Comparison of ENCODE assay signal across 8 mouse cellular contexts in genomic region chr1:24099926-24100869, GRCm38 (mm10). TPM values are rescaled to one million over a fixed set of nuclear protein-coding genes. Genes with fewer than 3 reads are reported as not detected.
DNase-seq lines count a peak whose midpoint lies in the region; ATAC-seq and TF ChIP-seq lines count a peak whose summit lies in the region.

TSS of gene Fam135a (minus strand) at chr1:24100341.

- H3K4me2 ChIP-seq in forebrain, postnatal 0 days (ENCODE audit: low read depth) = peak within 1 kb of the TSS; percentile 79
- H3K4me2 ChIP-seq in neural tube, embryonic 15.5 days = peak within 1 kb of the TSS; percentile 63

- WGBS in forebrain, postnatal 0 days = 3% methylated on average over 88 of the region's 88 CpGs
- WGBS in neural tube, embryonic 15.5 days = under 1% methylated on average over 68 of the region's 88 CpGs

- H3K27ac ChIP-seq in ES-Bruce4 (ENCODE audit: insufficient read depth, low read length) = no peak within 1 kb of the TSS
- peak within 1 kb of the TSS; percentile 82 for H3K27ac ChIP-seq in forebrain, postnatal 0 days (ENCODE audit: low read depth, low read length)
- H3K27ac ChIP-seq in neural tube, embryonic 15.5 days (replicated peaks) = peak within 1 kb of the TSS; percentile 87

- H3K9me3 ChIP-seq in ES-Bruce4 (replicated peaks; ENCODE audit: control insufficient read depth, insufficient read depth, low read length, poor library complexity, severe bottlenecking) = no peaks in the 10 kb centered on the region
- H3K9me3 ChIP-seq in forebrain, postnatal 0 days (ENCODE audit: low read length) = no peaks in the 10 kb centered on the region
- H3K9me3 ChIP-seq in neural tube, embryonic 15.5 days (replicated peaks) = no peaks in the 10 kb centered on the region

- H3K27me3 ChIP-seq in ES-Bruce4 (ENCODE audit: control insufficient read depth, insufficient read depth, low read length, poor library complexity, severe bottlenecking) = 0 out of 2 replicates have a peak, but pooled peaks cover 1% of the 10 kb centered on the region
- H3K27me3 ChIP-seq in forebrain, postnatal 0 days (ENCODE audit: insufficient read depth, low read length) = no peaks in the 10 kb centered on the region
- H3K27me3 ChIP-seq in neural tube, embryonic 15.5 days (replicated peaks) = no peaks in the 10 kb centered on the region

- intact Hi-C loops in heart, postnatal 36 days (cut with DNase I) = loop anchor here (5.0 kb wide), 2 partner anchors 93 to 178 kb away; partner anchors contain the start of genes Sdhaf4 and Smap1

- DNase-seq in cerebellum, adult 11-12 months = peak; percentile 90
- peak; percentile 98 for DNase-seq in forebrain, postnatal 0 days
- peak; percentile 90 to 92 for DNase-seq in heart, postnatal 36 days
- peak; percentile 88 to 91 for DNase-seq in layer of hippocampus, adult 18-20 months (ENCODE audit: low spot score in 2 of 2)
- DNase-seq in lung, adult 18-20 months = peak; percentile 91 to 93
- peak; percentile 98 for DNase-seq in testis, postnatal 10 days (ENCODE audit: low spot score)

- no peak for TF ChIP-seq EP300 in ES-Bruce4 (IDR thresholded peaks at IDR 0.05; ENCODE audit: insufficient read depth, low read depth, low read length)

- H3K4me1 ChIP-seq in ES-Bruce4 (ENCODE audit: control insufficient read depth, insufficient read depth, low read length) = no peaks in the 10 kb centered on the region
- peaks cover 9% of the 10 kb centered on the region; the same call in 1 of the 2 replicates for H3K4me1 ChIP-seq in forebrain, postnatal 0 days (ENCODE audit: insufficient read depth)
- peaks cover 18% of the 10 kb centered on the region for H3K4me1 ChIP-seq in neural tube, embryonic 15.5 days

- no peak for TF ChIP-seq CTCF in ES-Bruce4 (IDR thresholded peaks at IDR 0.05; ENCODE audit: low read depth, low read length)
- TF ChIP-seq CTCF in forebrain, postnatal 0 days (IDR thresholded peaks at IDR 0.05; ENCODE audit: low read depth) = no peak

- H3K9ac ChIP-seq in ES-Bruce4 (ENCODE audit: low read depth, poor library complexity, severe bottlenecking) = peak within 1 kb of the TSS; percentile 99
- H3K9ac ChIP-seq in forebrain, postnatal 0 days = peak within 1 kb of the TSS; percentile 92
- peak within 1 kb of the TSS; percentile 92 for H3K9ac ChIP-seq in neural tube, embryonic 15.5 days (replicated peaks)

- H3K4me3 ChIP-seq in ES-Bruce4 (ENCODE audit: low read depth, low read length) = peak within 1 kb of the TSS; percentile 98
- peak within 1 kb of the TSS; percentile 81 for H3K4me3 ChIP-seq in forebrain, postnatal 0 days (ENCODE audit: low read depth, low read length)
- H3K4me3 ChIP-seq in neural tube, embryonic 15.5 days (replicated peaks) = peak within 1 kb of the TSS; percentile 98

- no peaks in the 10 kb centered on the region for H3K36me3 ChIP-seq in ES-Bruce4 (ENCODE audit: control insufficient read depth, insufficient read depth, low read length, poor library complexity, severe bottlenecking)
- no peaks in the 10 kb centered on the region for H3K36me3 ChIP-seq in forebrain, postnatal 0 days (ENCODE audit: insufficient read depth)
- H3K36me3 ChIP-seq in neural tube, embryonic 15.5 days = no peaks in the 10 kb centered on the region

- TF ChIP-seq POLR2A in ES-Bruce4 (IDR thresholded peaks at IDR 0.05; ENCODE audit: insufficient read depth, low read length) = peak; percentile 69

- peak; percentile 95 for ATAC-seq in forebrain, postnatal 0 days
- ATAC-seq in neural tube, embryonic 15.5 days (ENCODE audit: low FRiP score) = peak; percentile 94

RNA-seq across cellular contexts. Expression of gene Fam135a, which starts in this region (rescaled TPM):
- polyA plus RNA-seq in ES-Bruce4 (2011; ENCODE audit: insufficient read depth, insufficient read length, low read depth, missing spikeins) = 42.2 and 45.9 TPM in 2 replicates
- total RNA-seq in forebrain, postnatal 0 days (2014; rRNA removed) = 32.1 and 45.4 TPM in 2 replicates
- 13.4 and 19.3 TPM in 2 replicates for polyA plus RNA-seq in forebrain, postnatal 0 days (2015; fragmentation: Nextera tagmentation; extraction: Ambion mirVana)
- total RNA-seq in heart, postnatal 36 days (2021) = 10 to 100 TPM; 19.6 to 23.7 TPM
- 10 to 100 TPM; 23.5 to 23.8 TPM for total RNA-seq in layer of hippocampus, adult 18-20 months (2021)
- 22.9 and 24.1 TPM in 2 replicates for polyA plus RNA-seq in neural tube, embryonic 15.5 days (2015; fragmentation: Nextera tagmentation; extraction: Ambion mirVana)
